Mouse (Mus musculus) gastrocnemius, adult 18-20 months (tissue): ENCODE data around the gene Acd. TPM values are rescaled to one million over a fixed set of nuclear protein-coding genes. Genes with fewer than 3 reads are reported as not detected.

Experiments
- DNase-seq: peaks from one replicate; pipeline ENCODE4 v3.0.0; 2021; ENCODE audit warnings: low spot score
- total RNA-seq, 2 experiments: library from RNA; stranded (reverse); gene quantifications; 2 replicates each; pipeline ENCODE4 v1.2.3; 2021

Acd gene
- total RNA-seq, 2 experiments from 2014 or later = 5.0 to 5.4 TPM

- DNase-seq = no peak
Observed at GRCm38 (mm10) chr8:105702731-105703415, 2.0 kb upstream of the Acd start.

GRCm38 (mm10) chr8:105702001-105702401, 1.1 kb upstream of the Acd start:
- no peak for DNase-seq

GRCm38 (mm10) chr8:105700566-105700965, 336 bp downstream of the Acd start:
- DNase-seq = no peak

- no peak for DNase-seq
Observed at GRCm38 (mm10) chr8:105699488-105700215, 1.2 kb downstream of the Acd start.

GRCm38 (mm10) chr8:105698734-105699133, 2.2 kb downstream of the Acd start:
- DNase-seq = no peak

- no peak for DNase-seq
Observed at GRCm38 (mm10) chr8:105697196-105697780, 3.6 kb downstream of the Acd start.

GRCm38 (mm10) chr8:105695080-105695780, 5.7 kb downstream of the Acd start:
- DNase-seq = no peak

GRCm38 (mm10) chr8:105694051-105694799, 6.7 kb downstream of the Acd start:
- DNase-seq = no peak

- DNase-seq = peak; percentile 52
Observed at GRCm38 (mm10) chr8:105693648-105694047, 7.3 kb downstream of the Acd start.

- no peak for DNase-seq
Observed at GRCm38 (mm10) chr8:105692449-105693182, 8.3 kb downstream of the Acd start.

- DNase-seq = no peak
Observed at GRCm38 (mm10) chr8:105690978-105691377, 9.9 kb downstream of the Acd start.

- DNase-seq = no peak
Observed at GRCm38 (mm10) chr8:105689983-105690360, 10.9 kb downstream of the Acd start.

- no peak for DNase-seq
Observed at GRCm38 (mm10) chr8:105689256-105689982, 11.5 kb downstream of the Acd start.

GRCm38 (mm10) chr8:105688242-105688752, 12.6 kb downstream of the Acd start:
- DNase-seq = no peak

GRCm38 (mm10) chr8:105687512-105687911, 13.4 kb downstream of the Acd start:
- DNase-seq = no peak

GRCm38 (mm10) chr8:105686551-105686950, 14.4 kb downstream of the Acd start:
- DNase-seq = no peak

- peak; percentile 70 for DNase-seq
Observed at GRCm38 (mm10) chr8:105685796-105686308, 15.1 kb downstream of the Acd start, which contains the start of gene Carmil2. Gene Carmil2 (plus strand): TSS chr8:105686274.

- no peak for DNase-seq
Observed at GRCm38 (mm10) chr8:105685325-105685724, 15.6 kb downstream of the Acd start.

- DNase-seq = no peak
Observed at GRCm38 (mm10) chr8:105677891-105678290, 23.0 kb downstream of the Acd start.
